Mouse (Mus musculus): ENCODE data around the gene Rnf113a1.

- TF ChIP-seq POLR2A (IDR thresholded peaks at IDR 0.05; ENCODE audit: insufficient read depth, low read length) (no peak), CTCF (IDR thresholded peaks at IDR 0.05; ENCODE audit: low read depth, low read length) (no peak)
Observed at GRCm38 (mm10) chrX:37191105-37191743, at the start of gene Rnf113a1, which contains the start of gene Ndufa1.

Measured in ES-Bruce4 (cell line).